Mouse (Mus musculus) stomach, postnatal 0 days (tissue): ENCODE results near the gene Afg1l. TPM values are rescaled to one million over a fixed set of nuclear protein-coding genes. Genes with fewer than 3 reads are reported as not detected.

Experiments
- ATAC-seq: fragments of 200-750 bp; cut with Nextera tagmentation; 2 replicates; pipeline ENCODE4 v1.8.0; 2017; ENCODE audit not compliant: low FRiP score, low TSS enrichment
- DNase-seq: peaks from one replicate; pipeline ENCODE4 v3.0.0-alpha.2; 2016; ENCODE audit warnings: low spot score
- H3K27ac ChIP-seq: fragments of 300-500 bp; sonication (generic); replicated peaks from 2 replicates; pipeline ENCODE4 v1.5.1; 2014; ENCODE audit warnings: mild to moderate bottlenecking, control low read depth
- H3K27me3 ChIP-seq: fragments of 300-500 bp; sonication (generic); 2 replicates; pipeline ENCODE4 v1.6.1; 2014; ENCODE audit warnings: low read length; ENCODE audit not compliant: control insufficient read depth, insufficient read depth
- H3K36me3 ChIP-seq: fragments of 300-500 bp; sonication (generic); 2 replicates; pipeline ENCODE4 v1.6.1; 2014; ENCODE audit warnings: low read length, mixed read lengths; ENCODE audit not compliant: control insufficient read depth, insufficient read depth
- H3K4me1 ChIP-seq: fragments of 300-500 bp; sonication (generic); replicated peaks from 2 replicates; pipeline ENCODE4 v1.6.1; 2014; ENCODE audit warnings: antibody characterized with exemption; ENCODE audit not compliant: control insufficient read depth, insufficient read depth
- H3K4me2 ChIP-seq: fragments of 300-500 bp; sonication (generic); replicated peaks from 2 replicates; pipeline ENCODE4 v1.6.1; 2014; ENCODE audit warnings: low read depth, mild to moderate bottlenecking, control low read depth, moderate library complexity
- H3K4me3 ChIP-seq: fragments of 300-500 bp; sonication (generic); 2 replicates; pipeline ENCODE4 v1.5.1; 2014; ENCODE audit warnings: low read depth, low read length, control low read depth
- H3K9ac ChIP-seq: fragments of 300-500 bp; sonication (generic); 2 replicates; pipeline ENCODE4 v1.6.1; 2014; ENCODE audit warnings: mild to moderate bottlenecking, low read length, control low read depth, mixed read lengths
- H3K9me3 ChIP-seq: fragments of 300-500 bp; sonication (generic); 2 replicates; pipeline ENCODE4 v1.6.1; 2016; ENCODE audit warnings: low read length; ENCODE audit not compliant: control insufficient read depth
- CTCF ChIP-seq: IDR thresholded peaks from 2 replicates; pipeline ENCODE4 v1.5.1; 2016; ENCODE audit warnings: antibody characterized with exemption, low read depth, mild to moderate bottlenecking, moderate library complexity
- EP300 ChIP-seq: optimal IDR thresholded peaks from 2 replicates; pipeline ENCODE3; 2016; ENCODE audit warnings: antibody characterized with exemption
- WGBS: fragments of 180-500 bp; shearing (Covaris S2); extraction: QIAGEN DNeasy Blood & Tissue Kit; methylation state at CpG from one replicate; pipeline ENCODE4 v1.1.7; 2014; 5-methylcytosine and 5-hydroxymethylcytosine counted together
- polyA plus RNA-seq: library from polyadenylated mRNA; unstranded; fragments of >200 nt; fragmentation: Nextera tagmentation; extraction: Ambion mirVana; gene quantifications from 2 replicates; pipeline ENCODE4 v1.2.1, GENCODE M21; 2015

Gene Afg1l
- polyA plus RNA-seq, 1 experiment from 2014 or later, result 6.4 TPM

DNA sequence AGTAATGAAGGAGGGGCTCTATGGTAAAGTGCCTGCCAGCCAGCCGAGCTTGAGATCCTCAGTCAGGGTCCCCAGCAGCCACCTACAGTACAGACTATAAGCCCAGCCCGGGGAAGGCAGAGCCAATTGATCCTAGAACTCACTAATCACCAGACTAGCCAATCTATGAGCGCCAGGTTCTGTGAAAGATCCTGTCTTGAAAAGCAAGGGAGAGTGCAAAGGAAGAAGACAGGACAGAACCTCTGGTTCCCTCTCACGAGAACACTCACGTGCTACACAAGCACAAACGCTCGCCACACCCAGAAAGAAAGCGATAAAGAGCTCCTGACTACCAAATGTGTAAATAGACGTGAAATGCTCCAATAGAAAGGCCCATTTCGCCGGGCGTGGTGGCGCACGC, 13.6 kb downstream of the Afg1l start:
- no peaks in the 10 kb centered on the region for H3K36me3 ChIP-seq
- H3K27me3 ChIP-seq, result no peaks in the 10 kb centered on the region
- H3K27ac ChIP-seq, result no peak overlapping the region
- H3K4me1 ChIP-seq, result no peaks in the 10 kb centered on the region
- WGBS, result 64% methylated on average over 14 of the region's 14 CpGs
- no peak overlapping the region for H3K9ac ChIP-seq
- no peak overlapping the region for H3K4me3 ChIP-seq
- no peaks in the 10 kb centered on the region for H3K9me3 ChIP-seq
- TF ChIP-seq CTCF, result no peak
- TF ChIP-seq EP300, result no peak
- DNase-seq, result peak; percentile 51
- ATAC-seq, result peak; percentile 49
- H3K4me2 ChIP-seq, result no peak overlapping the region

DNA sequence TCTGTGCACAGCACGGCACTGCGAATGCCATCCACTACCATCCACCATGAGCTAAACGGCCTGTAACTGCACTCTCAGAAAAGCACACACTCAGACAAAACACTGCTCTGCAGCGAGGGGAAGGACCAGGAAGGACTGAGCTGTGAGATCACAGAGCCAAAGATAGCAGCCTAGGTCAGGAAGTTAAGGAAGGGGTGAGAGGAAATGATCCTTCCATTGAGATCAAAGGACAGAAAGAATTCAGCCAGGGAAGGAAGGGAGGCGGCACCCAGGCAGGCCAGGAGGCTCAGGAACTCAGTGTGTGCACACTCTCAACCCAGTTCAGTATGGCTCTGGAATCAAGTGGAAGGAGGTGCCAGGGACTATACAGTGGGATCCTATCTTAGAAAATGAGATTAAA, 14.1 kb downstream of the Afg1l start:
- peak; percentile 90 for ATAC-seq
- H3K36me3 ChIP-seq, result no peaks in the 10 kb centered on the region
- H3K27me3 ChIP-seq, result no peaks in the 10 kb centered on the region
- no peak overlapping the region for H3K4me2 ChIP-seq
- H3K4me1 ChIP-seq, result no peaks in the 10 kb centered on the region
- no peaks in the 10 kb centered on the region for H3K9me3 ChIP-seq
- no peak overlapping the region for H3K4me3 ChIP-seq
- DNase-seq, result peak; percentile 45
- WGBS, result 43% methylated on average over 5 of the region's 5 CpGs
- H3K27ac ChIP-seq, result peak overlapping the region; percentile 35; the same call in 1 of the 2 replicates
- TF ChIP-seq EP300 (no peak), CTCF (no peak)
- H3K9ac ChIP-seq, result no peak overlapping the region

- no peaks in the 10 kb centered on the region; the same call in 1 of the 2 replicates for H3K36me3 ChIP-seq
- H3K27ac ChIP-seq, result peak overlapping the region; percentile 40; the same call in 1 of the 2 replicates
- H3K9me3 ChIP-seq, result no peaks in the 10 kb centered on the region
- WGBS, result 66% methylated on average over 9 of the region's 9 CpGs
- no peak overlapping the region for H3K4me3 ChIP-seq
- TF ChIP-seq EP300 (no peak), CTCF (no peak)
- no peak overlapping the region for H3K9ac ChIP-seq
- no peaks in the 10 kb centered on the region; the same call in 1 of the 2 replicates for H3K4me1 ChIP-seq
- no peaks in the 10 kb centered on the region for H3K27me3 ChIP-seq
- DNase-seq (no peak), ATAC-seq (peak; percentile 49; the same call in 1 of the 2 replicates)
- no peak overlapping the region for H3K4me2 ChIP-seq
Observed at GRCm38 (mm10) chr10:42457557-42458191, 20.7 kb downstream of the Afg1l start.

DNA sequence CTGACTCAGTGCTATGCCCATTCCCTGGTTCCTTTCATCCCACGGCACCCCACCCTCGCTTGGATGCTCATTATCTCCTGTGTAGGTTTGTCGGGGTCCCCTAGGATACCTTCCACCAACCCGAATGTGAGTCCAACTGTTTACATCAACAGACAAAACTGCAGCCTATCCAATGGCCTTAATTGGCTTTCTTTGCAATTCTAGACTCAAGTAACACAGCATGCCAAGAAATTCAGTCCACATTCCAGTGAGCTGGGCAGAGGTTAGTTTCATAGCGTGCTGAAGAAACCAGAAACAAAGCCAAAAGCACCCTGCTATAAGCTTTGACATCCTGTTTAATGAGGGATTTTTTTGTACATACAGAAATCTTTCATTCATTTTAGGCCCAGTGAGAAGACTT, 22.4 kb downstream of the Afg1l start:
- H3K27me3 ChIP-seq, result no peaks in the 10 kb centered on the region

DNA sequence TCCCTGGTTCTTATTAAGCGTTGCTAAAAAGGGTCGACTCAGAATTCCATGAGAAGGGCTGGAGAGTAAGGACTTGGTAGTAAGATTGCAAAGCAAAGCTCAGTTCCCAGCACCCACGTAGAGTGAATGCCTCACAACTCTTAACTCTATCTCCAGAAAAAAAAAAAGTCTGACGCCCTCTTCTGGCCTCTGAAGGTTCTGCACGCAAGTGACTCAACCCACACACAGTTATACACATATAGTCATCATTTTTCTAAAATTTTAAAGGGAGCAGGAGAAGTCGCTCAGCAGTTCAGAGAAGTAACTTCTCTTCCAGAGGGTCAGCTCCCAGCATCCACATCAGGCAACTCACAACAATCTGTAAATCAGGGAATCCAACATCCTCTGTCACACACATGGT, 23.7 kb downstream of the Afg1l start:
- H3K4me1 ChIP-seq, result no peaks in the 10 kb centered on the region; the same call in 1 of the 2 replicates
- H3K36me3 ChIP-seq, result peaks cover 2% of the 10 kb centered on the region; the same call in 1 of the 2 replicates
- H3K4me3 ChIP-seq, result no peak overlapping the region
- TF ChIP-seq EP300 (no peak), CTCF (peak; percentile 23)
- ATAC-seq, result no peak
- no peak for DNase-seq
- H3K9ac ChIP-seq, result no peak overlapping the region
- no peak overlapping the region for H3K4me2 ChIP-seq
- H3K9me3 ChIP-seq, result no peaks in the 10 kb centered on the region
- H3K27me3 ChIP-seq, result no peaks in the 10 kb centered on the region
- H3K27ac ChIP-seq, result no peak overlapping the region
- 85% methylated on average over 6 of the region's 6 CpGs for WGBS

More for the DNA sequence above, 22.4 kb downstream of the Afg1l start:
- H3K36me3 ChIP-seq, result peaks cover 2% of the 10 kb centered on the region; the same call in 1 of the 2 replicates
- H3K4me2 ChIP-seq, result no peak overlapping the region
- no peak for TF ChIP-seq CTCF
- TF ChIP-seq EP300, result no peak
- H3K4me3 ChIP-seq, result no peak overlapping the region
- H3K27ac ChIP-seq, result peak overlapping the region; percentile 67; the same call in 1 of the 2 replicates
- no peak for DNase-seq
- H3K9ac ChIP-seq, result no peak overlapping the region
- H3K9me3 ChIP-seq, result no peaks in the 10 kb centered on the region
- no peaks in the 10 kb centered on the region; the same call in 1 of the 2 replicates for H3K4me1 ChIP-seq
- ATAC-seq, result peak; percentile 49; the same call in 1 of the 2 replicates
- WGBS, result 50% methylated on average over 5 of the region's 5 CpGs

DNA sequence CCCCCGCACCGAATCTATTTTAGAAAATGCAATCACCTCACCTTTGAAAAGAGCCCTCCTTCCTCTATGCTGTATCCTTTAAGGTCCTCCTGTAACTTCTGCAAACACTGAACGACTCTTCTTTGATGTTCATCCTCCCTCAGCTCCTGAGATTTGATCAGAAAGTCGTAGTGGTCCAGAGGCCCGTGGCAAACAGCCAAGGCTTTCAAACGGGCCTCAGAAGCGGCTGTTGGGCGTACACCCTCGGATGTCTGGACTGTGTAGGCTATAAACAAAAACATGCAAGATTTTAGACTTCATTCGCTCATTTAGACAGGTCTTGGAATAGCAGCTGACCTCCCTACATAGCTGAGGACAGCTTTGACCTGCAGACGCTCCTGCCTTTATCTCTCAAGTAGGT, 24.1 kb downstream of the Afg1l start:
- Histone ChIP-seq H3K9me3 (no peaks in the 10 kb centered on the region), H3K4me3 (no peak overlapping the region), H3K27me3 (no peaks in the 10 kb centered on the region), H3K9ac (no peak overlapping the region), H3K27ac (no peak overlapping the region), H3K4me2 (no peak overlapping the region), H3K36me3 (peaks cover 2% of the 10 kb centered on the region; the same call in 1 of the 2 replicates), H3K4me1 (no peaks in the 10 kb centered on the region; the same call in 1 of the 2 replicates)
- 63% methylated on average over 11 of the region's 11 CpGs for WGBS
- ATAC-seq (no peak), DNase-seq (no peak)
- TF ChIP-seq CTCF, result no peak
- TF ChIP-seq EP300, result no peak
